Mouse (Mus musculus) erythroid progenitor cell, adult 5-6 weeks (primary cell): ENCODE results near the gene Elf4. TPM values are rescaled to one million over a fixed set of nuclear protein-coding genes. Genes with fewer than 3 reads are reported as not detected.
A peak's percentile ranks its signal among the peaks of the same experiment; 100 is the strongest.

ENCODE experiments used
- ATAC-seq: replicated peaks from 2 replicates; pipeline ENCODE4 v1.8.0; 2016; ENCODE audit warnings: moderate number of reproducible peaks, mild to moderate bottlenecking, moderate TSS enrichment, inconsistent platforms; ENCODE audit not compliant: poor library complexity, low FRiP score, severe bottlenecking
- total RNA-seq, 2 experiments: library from RNA; stranded (forward) in 1 of 2; stranded (reverse) in 1 of 2; fragments of 150-400 nt in 1 of 2; fragments of 186-747, 209-891 nt in 1 of 2; gene quantifications; 2 replicates each; pipeline versions ENCODE4 v1.2.3 to v1.2.4; 2015 to 2017; ENCODE audit warnings: low replicate concordance in 2 of 2

Gene Elf4
- total RNA-seq, 2 experiments from 2014 or later: 10.3 to 23.5 TPM

DNA sequence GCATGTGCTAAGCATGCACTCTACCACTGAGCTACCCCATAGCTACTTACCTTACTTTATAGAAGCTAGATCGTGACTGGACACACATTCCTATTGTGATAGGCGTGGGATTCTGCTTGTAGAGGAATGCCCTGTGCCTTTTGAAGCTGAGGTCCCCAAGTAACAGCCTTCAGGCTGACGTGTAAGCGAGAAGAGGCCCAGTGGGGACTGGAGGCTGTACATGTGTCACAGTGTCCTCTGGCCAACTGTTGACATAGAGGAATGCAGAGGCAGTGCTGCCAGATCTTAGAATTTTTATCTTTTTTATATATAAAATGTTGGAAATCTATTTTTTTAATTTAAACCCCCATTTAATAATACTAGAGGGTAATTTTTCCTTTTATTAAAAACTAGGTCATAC lies 62.9 kb downstream of the Elf4 start:
- no peak for ATAC-seq

DNA sequence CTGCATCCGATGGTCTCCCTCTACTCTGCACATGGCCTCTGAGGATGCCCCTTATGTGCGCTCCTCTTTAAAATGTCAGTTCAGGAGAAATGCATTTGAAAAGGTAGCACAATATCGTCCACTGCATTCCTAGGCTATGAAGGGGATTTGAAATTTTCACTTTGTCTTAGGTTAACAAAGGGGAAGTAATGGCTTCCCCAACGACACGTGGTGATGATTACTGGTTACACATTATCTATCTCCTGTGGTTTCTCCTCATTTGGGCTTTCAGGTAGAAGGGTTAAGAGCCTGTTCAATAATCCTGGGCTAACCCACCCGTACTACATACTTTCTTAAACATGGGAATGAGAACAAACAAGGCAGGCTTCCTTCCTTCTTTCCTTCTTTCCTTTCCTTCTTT lies 73.6 kb downstream of the Elf4 start:
- no peak for ATAC-seq

GRCm38 (mm10) chrX:48385927-48386326 lies 77.0 kb downstream of the Elf4 start:
- ATAC-seq: no peak

GRCm38 (mm10) chrX:48383643-48384042 lies 79.3 kb downstream of the Elf4 start:
- ATAC-seq: peak; percentile 65; the same call in 1 of the 2 replicates

GRCm38 (mm10) chrX:48367841-48368240 lies 95.1 kb downstream of the Elf4 start:
- ATAC-seq: no peak

- no peak for ATAC-seq
Observed at GRCm38 (mm10) chrX:48365836-48366577, 96.9 kb downstream of the Elf4 start.

Other genes with a start within 250 kb of the Elf4 start
- gene Utp14a, start 206.3 kb downstream of the Elf4 start, total RNA-seq (2015; ENCODE audit: low replicate concordance): 5.4 and 8.4 TPM in 2 replicates
- gene Utp14a, start 206.3 kb downstream of the Elf4 start, total RNA-seq (2017; ENCODE audit: low replicate concordance): 8.4 and 10.4 TPM in 2 replicates
- gene Bcorl1, start 121.8 kb downstream of the Elf4 start, total RNA-seq (2015; ENCODE audit: low replicate concordance): 32.1 and 40.2 TPM in 2 replicates
- 86.3 and 87.1 TPM in 2 replicates for gene Bcorl1, start 121.8 kb downstream of the Elf4 start, total RNA-seq (2017; ENCODE audit: low replicate concordance)
- gene Aifm1, start 50.4 kb upstream of the Elf4 start, total RNA-seq (2015; ENCODE audit: low replicate concordance): 23.4 and 33.5 TPM in 2 replicates
- 15.8 and 31.9 TPM in 2 replicates for gene Aifm1, start 50.4 kb upstream of the Elf4 start, total RNA-seq (2017; ENCODE audit: low replicate concordance)
- not detected in 2 replicates for gene Rab33a, start 56.2 kb upstream of the Elf4 start, total RNA-seq (2015; ENCODE audit: low replicate concordance)
- not detected in 2 replicates for gene Rab33a, start 56.2 kb upstream of the Elf4 start, total RNA-seq (2017; ENCODE audit: low replicate concordance)
- 8.3 and 13.4 TPM in 2 replicates for gene Zfp280c, start 131.4 kb upstream of the Elf4 start, total RNA-seq (2015; ENCODE audit: low replicate concordance)
- gene Zfp280c, start 131.4 kb upstream of the Elf4 start, total RNA-seq (2017; ENCODE audit: low replicate concordance): 2.8 and 4.0 TPM in 2 replicates
- 1.4 and 21.8 TPM in 2 replicates for gene Slc25a14, start 160.3 kb upstream of the Elf4 start, total RNA-seq (2015; ENCODE audit: low replicate concordance)
- gene Slc25a14, start 160.3 kb upstream of the Elf4 start, total RNA-seq (2017; ENCODE audit: low replicate concordance): 8.8 TPM in 1 of 2 replicates, not detected in the other
- not detected in 2 replicates for gene Gpr119, start 211.3 kb upstream of the Elf4 start, total RNA-seq (2015; ENCODE audit: low replicate concordance)
- not detected in 2 replicates for gene Gpr119, start 211.3 kb upstream of the Elf4 start, total RNA-seq (2017; ENCODE audit: low replicate concordance)
- 22.0 and 41.1 TPM in 2 replicates for gene Rbmx2, start 231.9 kb upstream of the Elf4 start, total RNA-seq (2015; ENCODE audit: low replicate concordance)
- gene Rbmx2, start 231.9 kb upstream of the Elf4 start, total RNA-seq (2017; ENCODE audit: low replicate concordance): 19.8 and 28.5 TPM in 2 replicates